Mouse (Mus musculus): Measurements from ENCODE around the gene Ncor2. TPM values are rescaled to one million over a fixed set of nuclear protein-coding genes. Genes with fewer than 3 reads are reported as not detected.
A peak's percentile ranks its signal among the peaks of the same experiment; 100 is the strongest.

The Ncor2 gene
- polyA plus RNA-seq, 1 experiment from 2014 or later: 23.3 TPM

GRCm38 (mm10) chr5:125164465-125165167 lies 14.4 kb downstream of the Ncor2 start:
- Histone ChIP-seq H3K36me3 (ENCODE audit: control insufficient read depth, insufficient read depth, low read length) (no peaks in the 10 kb centered on the region), H3K9me3 (ENCODE audit: control insufficient read depth, low read length) (no peaks in the 10 kb centered on the region), H3K4me1 (ENCODE audit: control insufficient read depth, insufficient read depth, low read depth, low read length) (peaks cover 68% of the 10 kb centered on the region), H3K27ac (ENCODE audit: low read depth, low read length) (peak overlapping the region; percentile 74), H3K4me3 (ENCODE audit: low read length) (no peak overlapping the region), H3K9ac (ENCODE audit: low read depth, low read length) (peak overlapping the region; percentile 33; the same call in 1 of the 2 replicates), H3K4me2 (ENCODE audit: low read length) (peak overlapping the region; percentile 19), H3K27me3 (replicated peaks; ENCODE audit: control insufficient read depth, insufficient read depth, low read length) (no peaks in the 10 kb centered on the region)
- peak; percentile 22; the same call in 1 of the 2 replicates for ATAC-seq
- 29% methylated on average over 12 of the region's 12 CpGs for WGBS

- ATAC-seq: no peak
- 17% methylated on average over 8 of the region's 8 CpGs for WGBS
- H3K4me2 ChIP-seq (ENCODE audit: low read length): no peak overlapping the region
- peaks cover 74% of the 10 kb centered on the region for H3K4me1 ChIP-seq (ENCODE audit: control insufficient read depth, insufficient read depth, low read depth, low read length)
- H3K4me3 ChIP-seq (ENCODE audit: low read length): no peak overlapping the region
- no peaks in the 10 kb centered on the region for H3K36me3 ChIP-seq (ENCODE audit: control insufficient read depth, insufficient read depth, low read length)
- no peaks in the 10 kb centered on the region for H3K27me3 ChIP-seq (replicated peaks; ENCODE audit: control insufficient read depth, insufficient read depth, low read length)
- no peaks in the 10 kb centered on the region for H3K9me3 ChIP-seq (ENCODE audit: control insufficient read depth, low read length)
- no peak overlapping the region; the same call in 1 of the 2 replicates for H3K9ac ChIP-seq (ENCODE audit: low read depth, low read length)
- peak overlapping the region; percentile 70 for H3K27ac ChIP-seq (ENCODE audit: low read depth, low read length)
These were observed 15.5 kb downstream of the Ncor2 start for GRCm38 (mm10) chr5:125163441-125164050.

GRCm38 (mm10) chr5:125162461-125162860 lies 16.6 kb downstream of the Ncor2 start:
- H3K9ac ChIP-seq (ENCODE audit: low read depth, low read length): no peak overlapping the region
- H3K4me1 ChIP-seq (ENCODE audit: control insufficient read depth, insufficient read depth, low read depth, low read length): peaks cover 82% of the 10 kb centered on the region
- H3K36me3 ChIP-seq (ENCODE audit: control insufficient read depth, insufficient read depth, low read length): no peaks in the 10 kb centered on the region
- no peak overlapping the region for H3K27ac ChIP-seq (ENCODE audit: low read depth, low read length)
- no peak overlapping the region for H3K4me2 ChIP-seq (ENCODE audit: low read length)
- ATAC-seq: no peak
- no peak overlapping the region for H3K4me3 ChIP-seq (ENCODE audit: low read length)
- 100% methylated on average over 1 of the region's 3 CpGs for WGBS
- no peaks in the 10 kb centered on the region for H3K9me3 ChIP-seq (ENCODE audit: control insufficient read depth, low read length)
- no peaks in the 10 kb centered on the region for H3K27me3 ChIP-seq (replicated peaks; ENCODE audit: control insufficient read depth, insufficient read depth, low read length)

GRCm38 (mm10) chr5:125159804-125160405 lies 19.1 kb downstream of the Ncor2 start:
- H3K4me3 ChIP-seq (ENCODE audit: low read length): no peak overlapping the region
- H3K4me2 ChIP-seq (ENCODE audit: low read length): no peak overlapping the region
- peak overlapping the region; percentile 90 for H3K27ac ChIP-seq (ENCODE audit: low read depth, low read length)
- H3K4me1 ChIP-seq (ENCODE audit: control insufficient read depth, insufficient read depth, low read depth, low read length): peaks cover 85% of the 10 kb centered on the region
- ATAC-seq: 0 out of 2 replicates have a peak, but pooled peaks have one; percentile 1
- H3K36me3 ChIP-seq (ENCODE audit: control insufficient read depth, insufficient read depth, low read length): no peaks in the 10 kb centered on the region
- no peaks in the 10 kb centered on the region for H3K27me3 ChIP-seq (replicated peaks; ENCODE audit: control insufficient read depth, insufficient read depth, low read length)
- WGBS: 24% methylated on average over 14 of the region's 14 CpGs
- no peaks in the 10 kb centered on the region for H3K9me3 ChIP-seq (ENCODE audit: control insufficient read depth, low read length)
- H3K9ac ChIP-seq (ENCODE audit: low read depth, low read length): peak overlapping the region; percentile 48; the same call in 1 of the 2 replicates

DNA sequence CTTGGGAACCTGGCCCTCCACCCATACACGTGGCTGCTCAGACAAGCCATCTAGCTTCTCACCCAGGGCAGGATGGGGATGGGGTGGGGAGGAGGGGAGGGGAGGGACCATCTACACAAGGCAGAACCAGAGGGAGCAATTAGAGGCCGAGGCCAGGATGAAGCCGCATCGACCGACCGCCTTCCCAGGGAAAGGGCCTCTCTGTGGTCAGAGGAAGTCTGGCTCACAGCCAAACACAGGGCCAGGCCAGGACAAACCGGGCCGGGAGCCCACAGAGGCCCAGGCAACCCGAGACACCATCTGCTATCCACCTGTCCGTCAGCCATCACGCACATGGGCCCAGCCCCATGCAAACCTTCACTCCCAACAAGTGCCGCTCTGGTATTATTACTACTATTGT lies 19.7 kb downstream of the Ncor2 start:
- Histone ChIP-seq H3K4me2 (ENCODE audit: low read length) (peak overlapping the region; percentile 41), H3K4me3 (ENCODE audit: low read length) (no peak overlapping the region), H3K9ac (ENCODE audit: low read depth, low read length) (peak overlapping the region; percentile 44), H3K27ac (ENCODE audit: low read depth, low read length) (peak overlapping the region; percentile 90), H3K4me1 (ENCODE audit: control insufficient read depth, insufficient read depth, low read depth, low read length) (peaks cover 85% of the 10 kb centered on the region), H3K36me3 (ENCODE audit: control insufficient read depth, insufficient read depth, low read length) (no peaks in the 10 kb centered on the region), H3K9me3 (ENCODE audit: control insufficient read depth, low read length) (no peaks in the 10 kb centered on the region), H3K27me3 (replicated peaks; ENCODE audit: control insufficient read depth, insufficient read depth, low read length) (no peaks in the 10 kb centered on the region)
- WGBS: 8% methylated on average over 12 of the region's 12 CpGs
- ATAC-seq: peak; percentile 71

DNA sequence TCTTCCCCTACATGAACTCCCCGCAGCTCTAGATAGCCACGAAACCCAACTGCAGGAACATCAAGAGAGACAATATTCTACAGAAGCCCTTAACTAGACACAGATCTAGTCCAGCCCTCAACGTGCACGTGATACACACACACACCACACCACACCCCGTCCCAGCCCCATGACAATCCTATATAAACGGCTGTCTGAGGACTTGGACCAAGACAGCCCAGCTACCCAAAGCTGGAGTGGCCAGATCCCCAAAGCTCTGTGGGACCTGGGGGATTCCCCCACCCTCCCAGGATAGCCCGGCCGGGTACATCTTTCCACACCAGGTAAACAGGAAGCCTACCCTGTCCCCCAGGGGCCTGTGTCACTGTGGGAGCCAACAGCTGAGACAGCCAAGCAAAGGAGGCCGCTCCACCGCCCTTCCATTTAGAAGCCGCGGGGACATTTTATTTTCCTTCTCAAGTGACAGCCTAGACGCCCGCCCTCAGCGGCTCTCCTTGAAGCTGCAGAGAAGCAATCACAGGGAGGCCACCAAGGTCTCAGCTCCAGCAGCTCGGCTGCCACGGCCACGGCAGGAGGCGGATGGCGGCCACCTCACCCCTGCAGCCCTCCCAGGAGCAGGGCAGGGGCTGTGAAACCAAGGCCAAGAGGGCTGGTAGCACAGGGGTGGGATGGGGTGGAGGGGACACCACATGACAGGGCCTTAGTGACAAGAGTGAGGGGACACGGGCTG lies 20.6 kb downstream of the Ncor2 start:
- Histone ChIP-seq H3K9ac (ENCODE audit: low read depth, low read length) (peak overlapping the region; percentile 44), H3K4me1 (ENCODE audit: control insufficient read depth, insufficient read depth, low read depth, low read length) (peaks cover 84% of the 10 kb centered on the region), H3K4me3 (ENCODE audit: low read length) (no peak overlapping the region), H3K27ac (ENCODE audit: low read depth, low read length) (peak overlapping the region; percentile 90), H3K36me3 (ENCODE audit: control insufficient read depth, insufficient read depth, low read length) (no peaks in the 10 kb centered on the region), H3K4me2 (ENCODE audit: low read length) (peak overlapping the region; percentile 41), H3K27me3 (replicated peaks; ENCODE audit: control insufficient read depth, insufficient read depth, low read length) (no peaks in the 10 kb centered on the region), H3K9me3 (ENCODE audit: control insufficient read depth, low read length) (no peaks in the 10 kb centered on the region)
- WGBS: 13% methylated on average over 21 of the region's 21 CpGs
- 0 out of 2 replicates have a peak, but pooled peaks have one; percentile 2 for ATAC-seq

GRCm38 (mm10) chr5:125157375-125158033 lies 21.5 kb downstream of the Ncor2 start:
- H3K36me3 ChIP-seq (ENCODE audit: control insufficient read depth, insufficient read depth, low read length): no peaks in the 10 kb centered on the region
- H3K4me1 ChIP-seq (ENCODE audit: control insufficient read depth, insufficient read depth, low read depth, low read length): peaks cover 84% of the 10 kb centered on the region
- no peak overlapping the region for H3K4me3 ChIP-seq (ENCODE audit: low read length)
- H3K4me2 ChIP-seq (ENCODE audit: low read length): no peak overlapping the region
- H3K27me3 ChIP-seq (replicated peaks; ENCODE audit: control insufficient read depth, insufficient read depth, low read length): no peaks in the 10 kb centered on the region
- H3K27ac ChIP-seq (ENCODE audit: low read depth, low read length): peak overlapping the region; percentile 90
- 51% methylated on average over 8 of the region's 8 CpGs for WGBS
- peak overlapping the region; percentile 35; the same call in 1 of the 2 replicates for H3K9ac ChIP-seq (ENCODE audit: low read depth, low read length)
- no peak for ATAC-seq
- no peaks in the 10 kb centered on the region for H3K9me3 ChIP-seq (ENCODE audit: control insufficient read depth, low read length)

DNA sequence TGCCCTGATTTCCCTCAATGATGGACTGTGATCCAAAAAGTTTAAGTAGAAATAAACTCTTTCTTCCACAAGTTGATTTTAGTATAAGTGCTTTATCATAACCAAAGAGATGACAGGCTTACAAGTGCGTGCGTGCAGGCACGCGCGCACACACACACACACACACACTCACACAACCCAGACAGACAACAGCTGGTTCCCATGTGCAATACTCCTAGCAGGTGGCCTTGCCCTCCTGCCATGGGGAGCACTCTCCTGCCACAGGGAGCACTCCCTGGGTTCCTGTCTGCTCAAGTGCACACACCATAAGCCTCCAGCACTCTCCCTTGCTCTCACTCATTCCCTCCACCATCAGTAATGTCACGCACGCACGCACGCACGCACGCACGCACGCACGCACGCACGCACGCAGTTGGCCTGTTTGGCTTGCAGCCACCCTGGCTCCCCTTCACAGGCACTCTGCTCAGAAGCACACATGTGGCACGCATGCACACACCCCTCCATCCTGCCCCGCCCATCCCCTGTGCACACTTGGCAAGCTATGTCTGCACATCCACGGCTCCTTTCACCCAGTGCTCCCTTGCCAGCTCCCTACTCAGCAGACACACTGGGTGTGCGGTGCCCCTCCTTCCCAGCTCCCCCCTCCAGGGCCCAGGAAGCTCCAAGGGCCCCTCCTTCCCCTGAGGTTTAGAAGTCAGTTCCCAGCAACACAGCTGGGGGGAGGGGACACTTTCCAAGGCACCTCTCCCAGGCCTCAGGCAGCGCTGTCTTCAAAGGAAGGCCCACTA lies 22.4 kb downstream of the Ncor2 start:
- Histone ChIP-seq H3K27me3 (replicated peaks; ENCODE audit: control insufficient read depth, insufficient read depth, low read length) (no peaks in the 10 kb centered on the region), H3K9me3 (ENCODE audit: control insufficient read depth, low read length) (no peaks in the 10 kb centered on the region), H3K4me2 (ENCODE audit: low read length) (0 out of 2 replicates have a peak overlapping the region, but pooled peaks have one; percentile 12), H3K36me3 (ENCODE audit: control insufficient read depth, insufficient read depth, low read length) (no peaks in the 10 kb centered on the region), H3K9ac (ENCODE audit: low read depth, low read length) (peak overlapping the region; percentile 45), H3K4me3 (ENCODE audit: low read length) (no peak overlapping the region), H3K27ac (ENCODE audit: low read depth, low read length) (peak overlapping the region; percentile 90), H3K4me1 (ENCODE audit: control insufficient read depth, insufficient read depth, low read depth, low read length) (peaks cover 89% of the 10 kb centered on the region)
- WGBS: 68% methylated on average over 22 of the region's 22 CpGs
- no peak for ATAC-seq

Data from hindbrain, embryonic 16.5 days (tissue).